Mouse (Mus musculus): ENCODE data around the gene Cck.

DNA sequence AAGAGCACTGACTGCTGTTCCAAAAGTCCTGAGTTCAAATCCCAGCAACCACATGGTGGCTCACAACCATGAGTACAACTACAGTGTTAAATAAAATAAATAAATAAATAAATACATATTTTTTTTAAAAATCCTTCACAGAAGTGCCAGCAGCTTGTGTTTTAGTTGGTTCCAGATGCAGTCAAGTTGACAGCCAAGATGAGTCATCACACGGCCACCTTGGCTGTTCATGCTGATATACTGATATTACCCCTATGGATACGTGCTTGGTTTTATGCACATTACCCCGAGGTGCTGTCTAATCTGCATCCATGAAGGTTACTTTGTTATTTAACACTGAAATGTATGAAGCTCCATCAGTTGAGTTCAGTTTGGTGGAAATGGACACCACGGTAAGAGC, 16.4 kb upstream of the Cck start:
- TF ChIP-seq CTCF (IDR thresholded peaks at IDR 0.05; ENCODE audit: low read depth) (no peak), EP300 (IDR thresholded peaks at IDR 0.05; ENCODE audit: low read depth) (no peak)
